Mouse (Mus musculus) hindbrain, embryonic 14.5 days (tissue): Measurements from ENCODE around the gene Tspear. TPM values are rescaled to one million over a fixed set of nuclear protein-coding genes. Genes with fewer than 3 reads are reported as not detected.

Experiments
- ATAC-seq: fragments of 200-750 bp; cut with Nextera tagmentation; 2 replicates; pipeline ENCODE4 v1.8.0; 2017; ENCODE audit warnings: moderate number of reproducible peaks, mild to moderate bottlenecking, moderate TSS enrichment, moderate library complexity; ENCODE audit not compliant: low FRiP score
- DNase-seq: peaks from one replicate; pipeline ENCODE4 v3.0.0-alpha.2; 2015; ENCODE audit warnings: low spot score
- H3K27ac ChIP-seq: fragments of 300-500 bp; sonication (generic); 2 replicates; pipeline ENCODE4 v1.5.1; 2014; ENCODE audit warnings: mild to moderate bottlenecking, moderate library complexity
- H3K27me3 ChIP-seq: fragments of 300-500 bp; sonication (generic); 2 replicates; pipeline ENCODE4 v1.6.1; 2014; ENCODE audit warnings: mild to moderate bottlenecking, low read length, mixed read lengths; ENCODE audit not compliant: control insufficient read depth, insufficient read depth
- H3K36me3 ChIP-seq: fragments of 300-500 bp; sonication (generic); replicated peaks from 2 replicates; pipeline ENCODE4 v1.6.1; 2014; ENCODE audit not compliant: control insufficient read depth, insufficient read depth
- H3K4me1 ChIP-seq: fragments of 300-500 bp; sonication (generic); replicated peaks from 2 replicates; pipeline ENCODE4 v1.6.1; 2014; ENCODE audit warnings: antibody characterized with exemption, low read length, mixed read lengths; ENCODE audit not compliant: control insufficient read depth, insufficient read depth
- H3K4me2 ChIP-seq: fragments of 300-500 bp; sonication (generic); replicated peaks from 2 replicates; pipeline ENCODE4 v1.6.1; 2014; ENCODE audit warnings: mild to moderate bottlenecking, moderate library complexity
- H3K4me3 ChIP-seq: fragments of 300-500 bp; sonication (generic); replicated peaks from 2 replicates; pipeline ENCODE4 v1.5.1; 2014; ENCODE audit warnings: mild to moderate bottlenecking, low read length
- H3K9ac ChIP-seq: fragments of 300-500 bp; sonication (generic); 2 replicates; pipeline ENCODE4 v1.6.1; 2014
- H3K9me3 ChIP-seq: fragments of 300-500 bp; sonication (generic); 2 replicates; pipeline ENCODE4 v1.6.1; 2016; ENCODE audit warnings: low read length; ENCODE audit not compliant: control insufficient read depth
- WGBS: fragments of 180-500 bp; shearing (Covaris S2); extraction: QIAGEN DNeasy Blood & Tissue Kit; methylation state at CpG from one replicate; pipeline ENCODE4 v1.1.7; 2014; 5-methylcytosine and 5-hydroxymethylcytosine counted together
- microRNA counts: library from miRNA; unstranded; fragments of <30 nt; microRNA quantifications from one replicate; lab custom pipeline; 2016
- microRNA-seq: library from miRNA; unstranded; fragments of <30 nt; microRNA quantifications from one replicate; pipeline ENCODE4, GENCODE M21; 2016
- polyA plus RNA-seq: library from polyadenylated mRNA; unstranded; fragments of >200 nt; fragmentation: Nextera tagmentation; extraction: Ambion mirVana; gene quantifications from 2 replicates; pipeline ENCODE4 v1.2.1, GENCODE M21; 2014

Gene Tspear
- polyA plus RNA-seq, 1 experiment from 2014 or later: 1.2 TPM

- no peaks in the 10 kb centered on the region for H3K27me3 ChIP-seq
- DNase-seq: no peak
- H3K4me2 ChIP-seq: no peak overlapping the region
- H3K36me3 ChIP-seq: no peaks in the 10 kb centered on the region
- no peaks in the 10 kb centered on the region for H3K9me3 ChIP-seq
- 74% methylated on average over 4 of the region's 4 CpGs for WGBS
- no peaks in the 10 kb centered on the region for H3K4me1 ChIP-seq
- H3K9ac ChIP-seq: no peak overlapping the region
- ATAC-seq: no peak
- no peak overlapping the region for H3K4me3 ChIP-seq
- H3K27ac ChIP-seq: no peak overlapping the region
Measured at GRCm38 (mm10) chr10:77922681-77923080, 236.3 kb downstream of the Tspear start.

- no peaks in the 10 kb centered on the region for H3K27me3 ChIP-seq
- H3K27ac ChIP-seq: no peak overlapping the region
- no peak overlapping the region for H3K4me3 ChIP-seq
- H3K9me3 ChIP-seq: no peaks in the 10 kb centered on the region
- ATAC-seq (no peak), DNase-seq (no peak)
- no peaks in the 10 kb centered on the region for H3K36me3 ChIP-seq
- H3K4me2 ChIP-seq: no peak overlapping the region
- H3K4me1 ChIP-seq: no peaks in the 10 kb centered on the region
- 42% methylated on average over 7 of the region's 7 CpGs for WGBS
- no peak overlapping the region for H3K9ac ChIP-seq
Measured at GRCm38 (mm10) chr10:77926140-77926539, 239.8 kb downstream of the Tspear start.

DNA sequence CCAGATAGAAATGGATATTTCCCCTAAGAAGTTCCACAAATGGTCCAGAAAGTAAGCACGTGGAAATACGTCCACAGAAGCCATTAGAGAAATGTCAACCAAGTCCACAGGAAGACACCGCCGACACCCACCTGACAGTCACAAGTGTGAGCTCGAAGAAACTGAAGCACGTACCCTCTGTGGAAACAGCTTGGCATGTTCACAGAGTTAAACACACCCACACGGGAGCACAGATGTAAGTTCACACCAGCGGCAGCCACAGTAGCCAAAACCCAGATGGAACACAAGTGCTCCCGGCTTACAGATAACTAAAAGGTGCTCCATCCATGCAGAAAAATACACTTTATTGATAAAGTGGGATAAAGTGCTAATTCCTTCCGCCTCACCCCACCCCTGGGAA is 241.0 kb downstream of the Tspear start:
- H3K4me2 ChIP-seq: no peak overlapping the region
- no peak for ATAC-seq
- H3K27ac ChIP-seq: no peak overlapping the region
- 92% methylated on average over 10 of the region's 10 CpGs for WGBS
- DNase-seq: no peak
- H3K36me3 ChIP-seq: no peaks in the 10 kb centered on the region
- no peaks in the 10 kb centered on the region for H3K27me3 ChIP-seq
- H3K9ac ChIP-seq: no peak overlapping the region
- H3K4me3 ChIP-seq: no peak overlapping the region
- no peaks in the 10 kb centered on the region for H3K4me1 ChIP-seq
- H3K9me3 ChIP-seq: no peaks in the 10 kb centered on the region

MicroRNAs encoded within 50 kb of the gene (microRNA counts, 519-probe panel; counts per million panel counts)
- microRNA mmu-miR-1930 (lab: Ali Mortazavi, UCI): not detected

Small RNA genes lying within 50 kb of the gene (microRNA-seq; reads per million reads assigned to microRNA genes)
- 19.2 reads per million, percentile 35 among the genes with 10 or more reads in this experiment for gene Mir1930

Other genes with a start within 250 kb of the Tspear start
- 37.7 and 41.0 TPM in 2 replicates for gene Fam207a, start 170.8 kb upstream of the Tspear start, polyA plus RNA-seq
- gene Itgb2, start 156.3 kb upstream of the Tspear start, polyA plus RNA-seq: 0.99 and 1.1 TPM in 2 replicates
- 79.9 and 80.2 TPM in 2 replicates for gene Pttg1ip, start 104.8 kb upstream of the Tspear start, polyA plus RNA-seq
- 235 and 260 TPM in 2 replicates for gene Sumo3, start 80.5 kb upstream of the Tspear start, polyA plus RNA-seq
- gene Gm49325, start 80.4 kb upstream of the Tspear start, polyA plus RNA-seq: 3.8 and 5.1 TPM in 2 replicates
- 54.1 and 54.7 TPM in 2 replicates for gene Ube2g2, start 64.3 kb upstream of the Tspear start, polyA plus RNA-seq
- not detected in 2 replicates for gene Gm19402, start 4.2 kb downstream of the Tspear start, polyA plus RNA-seq
- not detected in 2 replicates for gene Gm9508, start 10.7 kb downstream of the Tspear start, polyA plus RNA-seq
- not detected in 2 replicates for gene Gm10272, start 20.1 kb downstream of the Tspear start, polyA plus RNA-seq
- gene Gm10024, start 24.9 kb downstream of the Tspear start, polyA plus RNA-seq: not detected in 2 replicates
- not detected in 2 replicates for gene Gm10142, start 29.2 kb downstream of the Tspear start, polyA plus RNA-seq
- gene Krtap12-1, start 34.0 kb downstream of the Tspear start, polyA plus RNA-seq: not detected in 2 replicates
- gene Gm10100, start 39.9 kb downstream of the Tspear start, polyA plus RNA-seq: not detected in 2 replicates
- not detected in 2 replicates for gene Gm18596, start 56.1 kb downstream of the Tspear start, polyA plus RNA-seq
- gene Gm9736, start 64.8 kb downstream of the Tspear start, polyA plus RNA-seq: not detected in 2 replicates
- gene Gm3233, start 73.1 kb downstream of the Tspear start, polyA plus RNA-seq: not detected in 2 replicates
- gene Gm3238, start 84.8 kb downstream of the Tspear start, polyA plus RNA-seq: not detected in 2 replicates
- not detected in 2 replicates for gene Gm7138, start 90.4 kb downstream of the Tspear start, polyA plus RNA-seq
- gene Gm3250, start 96.0 kb downstream of the Tspear start, polyA plus RNA-seq: not detected in 2 replicates
- not detected in 2 replicates for gene Gm7137, start 101.6 kb downstream of the Tspear start, polyA plus RNA-seq
- gene Gm9639, start 108.5 kb downstream of the Tspear start, polyA plus RNA-seq: not detected in 2 replicates
- gene Gm19668, start 112.6 kb downstream of the Tspear start, polyA plus RNA-seq: not detected in 2 replicates
- gene Gm9507, start 125.3 kb downstream of the Tspear start, polyA plus RNA-seq: not detected in 2 replicates
- not detected in 2 replicates for gene Gm2696, start 128.1 kb downstream of the Tspear start, polyA plus RNA-seq
- gene Krtap10-4, start 140.5 kb downstream of the Tspear start, polyA plus RNA-seq: not detected in 2 replicates
- gene Krtap10-10, start 149.4 kb downstream of the Tspear start, polyA plus RNA-seq: not detected in 2 replicates
- gene Gm36176, start 160.2 kb downstream of the Tspear start, polyA plus RNA-seq: not detected in 2 replicates
- not detected in 2 replicates for gene Gm10318, start 166.3 kb downstream of the Tspear start, polyA plus RNA-seq
- gene Gm3285, start 175.4 kb downstream of the Tspear start, polyA plus RNA-seq: not detected in 2 replicates
- 19.6 and 20.3 TPM in 2 replicates for gene Lrrc3, start 216.0 kb downstream of the Tspear start, polyA plus RNA-seq